In the genomic region with DNA sequence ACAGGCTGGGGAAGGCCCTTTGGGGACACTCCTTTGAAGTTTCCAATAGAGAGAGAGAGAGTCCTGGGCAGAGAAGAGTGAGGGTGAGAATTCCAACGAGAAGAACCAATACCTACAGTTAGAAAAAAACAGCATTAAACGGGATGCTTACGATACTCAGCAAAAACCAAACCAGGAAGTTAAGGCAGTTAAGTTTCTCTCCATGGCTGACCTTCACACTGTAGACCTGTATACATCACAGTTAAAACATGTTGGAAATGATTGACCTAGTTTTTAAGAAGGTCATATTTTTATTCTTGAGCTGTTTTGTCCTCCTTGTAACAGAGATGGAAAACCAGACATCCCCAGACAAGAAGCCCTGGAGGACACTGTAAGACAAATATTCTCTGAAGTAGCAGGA, we compare ENCODE assay signal across 20 mouse cellular contexts. TPM values are rescaled to one million over a fixed set of nuclear protein-coding genes. Genes with fewer than 3 reads are reported as not detected.
DNase-seq lines count a peak whose midpoint lies in the region; ATAC-seq and TF ChIP-seq lines count a peak whose summit lies in the region.
"Had no signal": no experiment of that assay in that cellular context is flagged by ENCODE, and none has a peak within 500 bp of the region (broad histone marks: within the 10 kb centered on the region; RNA-seq: fewer than 3 reads in every experiment).

No protein-coding gene starts in this region.

- H3K9ac ChIP-seq in kidney, embryonic 16.5 days (replicated peaks; ENCODE audit: low read length): no peak overlapping the region
- H3K9ac ChIP-seq in kidney, embryonic 14.5 days (ENCODE audit: low read depth, low read length): no peak overlapping the region
- H3K9ac ChIP-seq in CH12.LX (ENCODE audit: insufficient read depth, low read depth): peak overlapping the region; percentile 85
- no peak overlapping the region for H3K9ac ChIP-seq in intestine, embryonic 14.5 days (ENCODE audit: low read length)
- H3K9ac ChIP-seq: forebrain, embryonic 15.5 days; heart, embryonic 12.5 days; hindbrain, embryonic 14.5 days had no signal

- no peak for TF ChIP-seq CTCF in CH12.LX (conservative IDR thresholded peaks at IDR 0.05 in 1 of 2, IDR thresholded peaks at IDR 0.05 in 1 of 2; ENCODE audit: low read depth in 2 of 2, low read length in 2 of 2)

- no peaks in the 10 kb centered on the region for H3K9me3 ChIP-seq in kidney, embryonic 16.5 days (ENCODE audit: low read length)
- no peaks in the 10 kb centered on the region for H3K9me3 ChIP-seq in kidney, embryonic 14.5 days (ENCODE audit: control insufficient read depth, low read length)
- no peaks in the 10 kb centered on the region for H3K9me3 ChIP-seq in CH12.LX (replicated peaks; ENCODE audit: low read length)
- H3K9me3 ChIP-seq in intestine, embryonic 14.5 days (ENCODE audit: control insufficient read depth, low read length): no peaks in the 10 kb centered on the region
- H3K9me3 ChIP-seq: embryonic facial prominence, embryonic 10.5 days; forebrain, embryonic 10.5 days; forebrain, embryonic 15.5 days; hindbrain, embryonic 10.5 days had no signal

- ATAC-seq in kidney, embryonic 16.5 days (ENCODE audit: low FRiP score, low TSS enrichment): peak; percentile 9; the same call in 1 of the 2 replicates
- no peak for ATAC-seq in kidney, embryonic 14.5 days (ENCODE audit: low FRiP score, low TSS enrichment)
- peak; percentile 12; the same call in 1 of the 2 replicates for ATAC-seq in intestine, embryonic 14.5 days (replicated peaks; ENCODE audit: low FRiP score, low TSS enrichment, low read depth)
- ATAC-seq: forebrain, embryonic 15.5 days had no signal

- dilution Hi-C loops in CH12.LX (cut with MboI; ENCODE audit: extremely low pct_ligation_motif_present, extremely low pct_unique_long_range_greater_than_20kb, low sequenced_read_pairs): no loop called here

- no peaks in the 10 kb centered on the region for H3K36me3 ChIP-seq in kidney, embryonic 16.5 days (ENCODE audit: insufficient read depth, low read length)
- no peaks in the 10 kb centered on the region for H3K36me3 ChIP-seq in kidney, embryonic 14.5 days (ENCODE audit: control insufficient read depth, insufficient read depth, low read length)
- no peaks in the 10 kb centered on the region for H3K36me3 ChIP-seq in CH12.LX (replicated peaks in 1 of 2; ENCODE audit: control insufficient read depth in 1 of 2, insufficient read depth in 1 of 2, low read length in 1 of 2)
- H3K36me3 ChIP-seq in intestine, embryonic 14.5 days (ENCODE audit: control insufficient read depth, insufficient read depth, low read length): no peaks in the 10 kb centered on the region
- H3K36me3 ChIP-seq in macrophage (ENCODE audit: inconsistent target): no peaks in the 10 kb centered on the region
- H3K36me3 ChIP-seq: embryonic facial prominence, embryonic 10.5 days; forebrain, embryonic 15.5 days; heart, embryonic 12.5 days had no signal

- WGBS in kidney, embryonic 16.5 days: 77% methylated on average over 3 of the region's 3 CpGs
- 87% methylated on average over 3 of the region's 3 CpGs for WGBS in kidney, embryonic 14.5 days
- 74% methylated on average over 3 of the region's 3 CpGs for WGBS in intestine, embryonic 14.5 days
- WGBS in macrophage (ENCODE audit: missing documents): 75% methylated on average over 3 of the region's 3 CpGs

- H3K4me2 ChIP-seq in kidney, embryonic 16.5 days (replicated peaks; ENCODE audit: low read depth, low read length): no peak overlapping the region
- no peak overlapping the region for H3K4me2 ChIP-seq in kidney, embryonic 14.5 days (replicated peaks; ENCODE audit: low read depth, low read length)
- H3K4me2 ChIP-seq in CH12.LX (ENCODE audit: insufficient read depth, low read depth, poor library complexity, severe bottlenecking): peak overlapping the region; percentile 99
- no peak overlapping the region for H3K4me2 ChIP-seq in intestine, embryonic 14.5 days (ENCODE audit: low read length)
- H3K4me2 ChIP-seq: forebrain, embryonic 15.5 days; heart, embryonic 12.5 days; hindbrain, embryonic 14.5 days had no signal

- TF ChIP-seq EP300 in CH12.LX (IDR thresholded peaks at IDR 0.05; ENCODE audit: low read length): no peak

- H3K79me2 ChIP-seq in CH12.LX (replicated peaks; ENCODE audit: control insufficient read depth, extremely low read depth, insufficient read depth, poor library complexity, severe bottlenecking) (peaks cover 15% of the 10 kb centered on the region), macrophage (ENCODE audit: inconsistent target) (peaks cover 38% of the 10 kb centered on the region)

- in situ Hi-C loops in CH12.LX (cut with MboI; ENCODE audit: low pct_ligation_motif_present, low pct_unique_long_range_greater_than_20kb, low sequenced_read_pairs): no loop called here

- no peak overlapping the region for H3K4me3 ChIP-seq in kidney, embryonic 16.5 days (ENCODE audit: low read length)
- H3K4me3 ChIP-seq in kidney, embryonic 14.5 days (ENCODE audit: low read length): no peak overlapping the region
- H3K4me3 ChIP-seq in CH12.LX (replicated peaks in 1 of 3; ENCODE audit: low read depth in 2 of 3, low read length in 2 of 3, poor library complexity in 1 of 3) (peak overlapping the region in 1 of 3 experiments; percentile 6), macrophage (ENCODE audit: inconsistent target) (no peak overlapping the region)
- no peak overlapping the region for H3K4me3 ChIP-seq in intestine, embryonic 14.5 days (ENCODE audit: low read depth, low read length)
- H3K4me3 ChIP-seq: embryonic facial prominence, embryonic 10.5 days; erythroblast, embryonic 14.5 days; forebrain, embryonic 10.5 days; forebrain, embryonic 15.5 days; heart, adult 2 months; heart, embryonic 12.5 days; hindbrain, embryonic 10.5 days had no signal

- H3K27me3 ChIP-seq in kidney, embryonic 16.5 days (ENCODE audit: insufficient read depth, low read length): no peaks in the 10 kb centered on the region
- no peaks in the 10 kb centered on the region for H3K27me3 ChIP-seq in kidney, embryonic 14.5 days (ENCODE audit: control insufficient read depth, insufficient read depth, low read length)
- no peaks in the 10 kb centered on the region for H3K27me3 ChIP-seq in CH12.LX (replicated peaks)
- no peaks in the 10 kb centered on the region for H3K27me3 ChIP-seq in intestine, embryonic 14.5 days (replicated peaks; ENCODE audit: control insufficient read depth, insufficient read depth, low read length)
- H3K27me3 ChIP-seq: forebrain, embryonic 15.5 days; heart, embryonic 12.5 days had no signal

- no peak for TF ChIP-seq RAD21 in CH12.LX (IDR thresholded peaks at IDR 0.05; ENCODE audit: low read depth, low read length)

- no peaks in the 10 kb centered on the region for H3K4me1 ChIP-seq in kidney, embryonic 16.5 days (ENCODE audit: insufficient read depth, low read length)
- H3K4me1 ChIP-seq in kidney, embryonic 14.5 days (ENCODE audit: control insufficient read depth, insufficient read depth, low read length): no peaks in the 10 kb centered on the region
- H3K4me1 ChIP-seq in CH12.LX (ENCODE audit: control insufficient read depth in 1 of 2, insufficient read depth in 2 of 2): peaks cover 2 to 28% of the 10 kb centered on the region in 2 experiments; a peak in 3 of 4 replicates
- H3K4me1 ChIP-seq in intestine, embryonic 14.5 days (replicated peaks; ENCODE audit: control insufficient read depth, insufficient read depth, low read length): no peaks in the 10 kb centered on the region
- H3K4me1 ChIP-seq: embryonic facial prominence, embryonic 10.5 days; forebrain, embryonic 10.5 days; forebrain, embryonic 15.5 days; heart, embryonic 12.5 days had no signal

- DNase-seq in CH12.LX (ENCODE audit: extremely low read depth): no peak
- DNase-seq in intestine, embryonic 14.5 days (ENCODE audit: low spot score): no peak
- no peak for DNase-seq in testis, postnatal 14 days (ENCODE audit: low spot score)
- no peak for DNase-seq in layer of hippocampus, adult 11-12 months (ENCODE audit: low spot score)
- DNase-seq in layer of hippocampus, postnatal 10 days (ENCODE audit: low spot score in 2 of 2): no peak
- DNase-seq: adrenal gland, postnatal 25 days; cerebellum, adult 2 months; cerebellum, postnatal 10 days; gastrocnemius, postnatal 10 days; heart, adult 2 months had no signal

- TF ChIP-seq POLR2A in CH12.LX (IDR thresholded peaks at IDR 0.05; ENCODE audit: low read depth, low read length): no peak

- H3K27ac ChIP-seq in kidney, embryonic 16.5 days (ENCODE audit: low read length): no peak overlapping the region
- no peak overlapping the region for H3K27ac ChIP-seq in kidney, embryonic 14.5 days (ENCODE audit: low read depth, low read length)
- peak overlapping the region; percentile 71; the same call in 1 of the 2 replicates for H3K27ac ChIP-seq in CH12.LX (ENCODE audit: insufficient read depth, low read depth)
- no peak overlapping the region; the same call in 1 of the 2 replicates for H3K27ac ChIP-seq in intestine, embryonic 14.5 days (ENCODE audit: low read depth)
- H3K27ac ChIP-seq in macrophage: peak overlapping the region; percentile 84; the same call in 1 of the 2 replicates
- H3K27ac ChIP-seq: embryonic facial prominence, embryonic 10.5 days; forebrain, embryonic 10.5 days; forebrain, embryonic 15.5 days; heart, adult 2 months; hindbrain, embryonic 10.5 days; hindbrain, embryonic 14.5 days had no signal

TF ChIP-seq in CH12.LX, 34 proteins besides CTCF, POLR2A, EP300 and RAD21:
- TF ChIP-seq TCF12 (IDR thresholded peaks at IDR 0.05; ENCODE audit: low read depth, low read length): no peak

RNA-seq across cellular contexts. Expression of gene Cadm3, which starts 51.0 kb away (rescaled TPM):
- polyA plus RNA-seq in kidney, embryonic 16.5 days (2015; fragmentation: Nextera tagmentation; extraction: Ambion mirVana): 1.1 and 1.4 TPM in 2 replicates
- polyA plus RNA-seq in kidney, embryonic 14.5 days (2014; fragmentation: Nextera tagmentation; extraction: Ambion mirVana): 1.7 and 2.7 TPM in 2 replicates
- total RNA-seq in CH12.LX (2012; rRNA removed): not detected in 2 replicates
- total RNA-seq in CH12.LX (2014; rRNA removed): not detected in 2 replicates
- not detected in 2 replicates for polyA plus RNA-seq in CH12.LX (2012; ENCODE audit: insufficient read length, low read depth)
- polyA plus RNA-seq in intestine, embryonic 14.5 days (2014; fragmentation: Nextera tagmentation; extraction: Ambion mirVana): 7.6 and 7.7 TPM in 2 replicates
- total RNA-seq in macrophage (2018; cell fraction: chromatin; rRNA removed): under 1 TPM in 1 of 26 experiments, not detected in 25; 0.98 TPM
- total RNA-seq in macrophage (2018; cell fraction: cytosol; rRNA removed): under 1 TPM in 5 of 26 experiments, not detected in 21; 0.05 to 0.18 (median 0.09) TPM
- under 1 TPM in 1 of 26 experiments, not detected in 25; 0.55 TPM for total RNA-seq in macrophage (2018; cell fraction: nucleus; rRNA removed)
- polyA plus RNA-seq in macrophage (2018): not detected in 3 replicates
- 100 to 1,000 TPM; 324 to 348 TPM for total RNA-seq in layer of hippocampus, postnatal 10 days (2021)

Comparison
In these comparisons a context has a peak if more than half of its experiments do, and no peak if none do; other contexts are left out.
1. H3K27ac ChIP-seq: peak in CH12.LX (single experiment) and macrophage (single experiment); none in kidney, embryonic 16.5 days (single experiment), kidney, embryonic 14.5 days (single experiment) and intestine, embryonic 14.5 days (single experiment).